Mouse (Mus musculus) urinary bladder, postnatal 10 days (tissue): ENCODE measurements around the gene Asic4.

Experiments used
- DNase-seq: peaks from one replicate; pipeline ENCODE4 v3.0.0; 2022; ENCODE audit warnings: low spot score

Asic4 gene

DNA sequence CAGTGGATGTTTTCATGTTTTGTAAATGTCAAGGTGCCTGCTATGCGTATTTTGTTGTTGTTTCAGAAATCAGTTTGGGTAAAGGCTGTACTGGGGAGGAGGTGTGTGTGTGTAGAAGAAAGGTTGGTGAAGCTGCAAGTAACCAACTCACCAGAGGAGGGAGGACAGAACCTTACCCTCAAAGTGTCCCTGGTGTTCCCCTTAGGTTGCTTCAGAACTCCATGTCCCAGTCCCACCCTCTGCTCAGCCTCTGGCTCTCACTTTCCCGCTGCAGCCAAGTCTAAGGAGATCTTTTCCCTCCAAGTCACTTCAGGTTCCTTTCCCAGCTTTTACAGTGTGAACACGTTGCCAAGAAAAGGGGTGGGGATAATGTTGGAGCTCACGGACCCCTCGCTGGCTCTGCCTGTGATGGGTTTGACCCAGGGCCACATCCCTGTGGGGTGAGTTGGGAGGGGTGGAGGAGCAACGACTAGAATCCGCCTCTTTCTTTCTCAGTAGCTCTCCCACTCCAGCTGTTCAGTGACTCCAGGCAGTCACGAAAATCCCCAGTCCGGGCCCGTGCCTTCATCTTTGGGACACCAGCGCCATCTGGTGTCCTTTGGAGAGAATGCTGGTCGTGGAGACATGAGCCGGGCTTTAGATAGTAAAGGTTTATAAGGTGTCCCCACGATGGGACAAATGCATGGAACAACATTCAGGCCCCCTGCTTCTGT is 17.1 kb downstream of the Asic4 start:
- DNase-seq = no peak

DNA sequence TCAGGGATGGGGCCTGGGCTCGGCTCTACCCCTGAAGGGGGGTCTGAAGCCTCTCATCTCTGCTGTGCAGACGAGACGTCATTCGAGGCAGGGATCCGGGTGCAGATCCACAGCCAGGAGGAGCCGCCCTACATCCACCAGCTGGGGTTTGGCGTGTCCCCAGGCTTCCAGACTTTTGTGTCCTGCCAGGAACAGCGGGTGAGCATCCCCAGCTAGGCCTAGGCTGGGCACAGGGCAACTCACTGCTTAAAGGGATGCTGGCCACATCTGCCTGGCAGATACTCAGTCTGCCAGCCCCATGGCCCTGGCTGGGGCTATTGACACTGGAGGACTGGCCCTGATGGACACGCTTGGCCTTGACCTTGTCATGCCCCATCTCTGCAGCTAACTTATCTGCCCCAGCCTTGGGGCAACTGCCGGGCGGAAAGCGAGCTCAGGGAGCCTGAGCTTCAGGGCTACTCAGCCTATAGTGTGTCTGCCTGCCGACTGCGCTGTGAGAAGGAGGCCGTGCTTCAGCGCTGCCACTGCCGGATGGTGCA is 19.1 kb downstream of the Asic4 start:
- DNase-seq = no peak

DNA sequence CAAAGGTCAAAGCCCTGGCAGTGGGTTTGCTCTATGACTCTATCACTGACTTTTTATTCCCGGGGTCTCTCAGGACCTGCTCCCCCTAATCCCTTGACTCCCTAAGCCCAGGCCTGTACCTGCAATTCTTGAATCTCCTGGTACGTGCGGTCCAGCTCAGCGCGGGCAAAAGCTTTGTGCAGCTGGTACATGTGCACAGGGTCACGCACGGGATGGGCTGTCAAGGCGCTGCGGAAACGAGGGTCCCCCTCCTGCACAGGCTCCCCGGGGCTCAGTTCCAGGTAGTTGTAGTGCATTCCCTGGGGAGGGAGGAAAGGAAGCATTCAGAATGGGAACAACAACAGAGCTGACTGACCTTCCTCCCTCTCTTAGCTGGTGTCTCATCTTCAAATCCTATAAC is 26.2 kb downstream of the Asic4 start:
- no peak for DNase-seq

DNA sequence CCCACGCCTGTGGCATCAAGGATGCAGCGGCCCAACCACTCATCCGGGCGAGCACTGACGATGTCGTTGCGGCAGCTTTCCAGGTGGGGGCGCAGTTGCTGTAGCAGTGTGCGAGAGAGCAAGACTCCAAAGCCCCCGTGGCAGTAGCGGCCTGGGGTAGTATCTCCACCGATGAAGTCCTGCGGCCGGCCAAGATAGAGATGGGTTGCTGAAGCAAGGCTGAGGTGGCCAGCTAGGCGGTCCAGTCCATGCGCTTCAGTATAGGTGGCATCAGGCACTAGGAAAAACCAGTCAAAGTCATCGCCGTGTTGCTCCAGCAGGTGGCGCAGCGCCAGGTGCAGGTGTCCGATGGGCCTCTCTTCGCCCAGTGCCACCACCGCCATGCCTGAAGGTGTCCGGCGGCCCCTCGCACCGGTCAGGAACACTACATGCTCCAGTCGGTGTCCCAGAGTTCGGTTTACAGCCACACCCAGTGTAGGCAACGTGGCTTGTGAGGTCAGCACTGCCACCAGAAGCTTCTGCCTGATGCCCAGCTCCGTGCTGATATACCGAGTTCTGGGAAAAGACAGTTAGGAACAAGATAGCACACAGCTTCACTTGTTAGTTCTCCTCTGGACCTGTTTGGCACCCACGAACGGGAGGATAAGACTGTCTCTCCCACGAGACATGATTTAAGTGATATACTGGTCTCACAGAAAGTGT is 27.2 kb downstream of the Asic4 start:
- DNase-seq = peak; percentile 73

DNA sequence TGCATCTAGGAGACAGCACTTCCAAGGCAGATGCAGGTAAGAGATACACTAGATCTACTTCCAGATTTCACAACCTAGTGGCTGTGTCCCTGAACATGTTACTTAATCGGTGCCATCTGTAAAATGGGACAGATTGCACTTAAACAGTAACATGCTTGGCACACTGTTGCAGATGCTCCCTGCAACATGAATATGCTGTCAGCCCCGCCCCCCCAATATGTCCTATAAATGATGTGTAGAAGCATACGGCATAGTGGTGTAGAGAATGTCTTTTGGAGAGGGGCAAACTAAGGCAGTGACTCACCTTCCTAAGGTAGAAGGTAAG is 27.7 kb downstream of the Asic4 start:
- no peak for DNase-seq

DNA sequence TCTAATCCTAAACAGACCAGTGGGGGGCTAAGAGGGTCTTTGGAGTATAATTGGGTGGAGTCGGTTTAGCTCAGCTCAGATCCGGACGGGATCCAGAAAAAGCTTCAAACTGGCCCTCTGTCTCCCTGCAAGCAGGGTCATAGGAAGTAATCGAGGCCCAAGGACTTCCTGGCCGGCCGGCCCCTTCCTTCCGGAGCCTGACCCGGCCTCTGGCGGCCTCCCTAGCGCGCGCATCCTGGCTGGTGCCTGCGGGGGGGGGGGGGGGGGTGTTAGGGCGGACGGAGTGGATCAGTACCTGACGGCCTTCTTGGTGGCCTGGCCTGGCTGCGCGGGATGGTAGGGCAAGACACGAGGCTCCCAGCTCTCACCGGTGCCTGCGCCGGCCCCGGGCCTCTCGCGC is 28.3 kb downstream of the Asic4 start:
- DNase-seq = no peak

DNA sequence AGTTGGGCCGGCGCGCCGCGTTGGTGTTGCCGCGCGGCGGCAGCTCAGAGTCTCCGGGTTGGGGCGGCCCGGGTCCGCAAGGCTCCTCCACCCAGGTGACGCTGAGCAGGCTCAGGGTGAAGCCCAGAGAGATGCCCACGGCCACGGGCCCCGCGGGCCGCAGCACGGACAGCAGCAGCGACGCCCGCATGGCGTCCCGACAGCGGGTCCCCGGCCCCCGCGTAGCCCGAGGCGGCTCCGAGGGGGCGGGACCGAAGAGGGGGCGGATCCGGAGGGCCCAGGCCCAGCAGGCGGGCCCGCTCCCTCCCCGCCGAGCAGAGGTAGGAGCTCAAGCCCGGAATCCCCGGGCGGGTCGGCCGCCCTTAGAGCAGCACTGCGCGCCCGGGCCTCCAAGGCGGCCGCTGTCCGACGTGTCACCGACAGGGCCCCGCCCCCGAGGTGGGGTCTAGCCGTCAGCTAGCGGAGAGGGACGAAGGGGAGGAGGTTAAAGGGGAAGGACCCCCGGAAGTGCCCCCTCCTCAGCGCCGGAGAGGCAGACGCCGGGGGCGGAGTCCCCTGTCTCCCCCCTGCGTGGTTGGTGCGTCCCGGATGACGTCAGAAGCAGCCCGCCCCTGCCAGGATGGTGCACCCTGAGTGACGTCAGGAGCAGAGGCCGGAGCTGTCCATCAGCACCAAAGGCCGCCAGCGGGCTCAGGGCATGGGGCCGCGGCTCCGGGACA is 28.8 kb downstream of the Asic4 start, which contains the start of the genes Chpf and Tmem198:
Chpf (minus strand) TSS at position 392 of the 719 bp plus-strand sequence.
Tmem198 (plus strand) TSS at position 617 of the 719 bp plus-strand sequence.
- peak; percentile 92 for DNase-seq

DNA sequence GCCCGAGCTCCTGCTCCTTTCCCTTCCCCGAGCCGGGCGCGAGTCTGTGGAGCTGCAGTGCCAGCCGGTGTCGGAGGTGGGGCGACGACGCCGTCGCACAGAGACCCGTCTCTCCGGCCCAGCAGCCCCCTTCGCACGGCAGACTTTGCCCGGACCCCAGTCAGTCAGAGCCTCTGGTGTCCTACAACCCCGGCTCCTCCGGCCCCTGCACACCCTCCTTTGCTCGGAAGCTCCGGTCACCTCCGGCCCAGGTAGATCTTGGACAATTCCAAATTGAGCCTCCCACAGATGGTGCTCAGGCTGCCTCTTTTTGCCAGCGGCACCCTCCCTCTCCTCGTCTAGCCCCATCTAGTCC is 29.4 kb downstream of the Asic4 start:
- DNase-seq = no peak

DNA sequence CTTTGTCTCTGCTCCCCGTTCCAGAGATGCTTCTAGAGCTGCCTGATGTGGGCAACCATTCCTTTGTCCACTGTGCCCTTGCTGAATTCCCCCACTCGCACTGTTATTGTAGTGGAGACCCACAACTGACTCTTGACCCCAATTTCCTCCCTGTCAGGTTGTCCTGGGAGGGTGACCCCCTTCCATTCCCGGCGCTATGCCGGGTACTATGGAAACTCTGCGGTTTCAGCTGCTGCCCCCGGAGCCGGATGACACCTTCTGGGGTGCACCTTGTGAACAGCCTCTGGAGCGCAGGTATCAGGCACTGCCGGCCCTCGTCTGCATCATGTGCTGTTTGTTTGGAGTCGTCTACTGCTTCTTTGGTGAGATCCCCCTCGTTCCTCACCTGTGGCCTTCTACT is 29.8 kb downstream of the Asic4 start:
- no peak for DNase-seq

DNA sequence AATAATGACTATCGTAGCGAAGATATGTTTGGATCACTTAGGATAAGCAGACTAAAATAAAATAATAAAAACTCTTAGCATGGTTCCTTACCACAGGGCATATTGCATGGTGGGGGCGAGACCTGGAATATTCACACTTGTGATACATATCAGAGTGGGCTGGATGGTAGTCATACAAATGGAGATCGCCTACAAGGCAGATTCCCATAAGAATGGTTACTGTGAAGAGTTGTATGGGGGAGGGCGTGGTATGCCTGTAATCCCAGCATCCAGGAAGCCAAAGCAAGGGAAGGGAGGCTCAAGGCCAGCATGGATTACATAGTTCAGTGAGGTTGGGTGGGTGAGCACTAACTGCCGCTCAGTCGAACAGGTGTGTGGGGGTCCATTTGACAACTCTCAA is 30.5 kb downstream of the Asic4 start:
- DNase-seq = no peak

DNA sequence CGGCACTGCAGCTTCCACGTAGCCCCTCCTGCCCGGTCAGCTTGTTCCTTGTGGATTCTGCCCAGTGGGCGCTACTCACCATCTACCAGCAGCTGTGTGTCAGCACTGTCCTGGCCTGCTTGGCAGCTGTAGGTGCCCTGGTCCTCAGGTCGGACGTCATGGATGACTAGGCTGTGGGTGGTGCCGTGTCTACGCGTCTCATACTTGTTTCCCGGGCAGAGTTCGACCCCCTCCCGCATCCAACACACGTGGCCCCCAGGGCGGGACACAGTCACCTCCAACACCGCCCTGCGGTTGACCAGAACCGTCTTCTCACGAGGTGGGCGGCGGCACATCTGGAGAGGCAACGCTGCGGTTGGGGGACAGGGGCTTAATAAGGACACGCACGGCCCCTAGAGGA is 36.3 kb downstream of the Asic4 start:
- DNase-seq = no peak

DNA sequence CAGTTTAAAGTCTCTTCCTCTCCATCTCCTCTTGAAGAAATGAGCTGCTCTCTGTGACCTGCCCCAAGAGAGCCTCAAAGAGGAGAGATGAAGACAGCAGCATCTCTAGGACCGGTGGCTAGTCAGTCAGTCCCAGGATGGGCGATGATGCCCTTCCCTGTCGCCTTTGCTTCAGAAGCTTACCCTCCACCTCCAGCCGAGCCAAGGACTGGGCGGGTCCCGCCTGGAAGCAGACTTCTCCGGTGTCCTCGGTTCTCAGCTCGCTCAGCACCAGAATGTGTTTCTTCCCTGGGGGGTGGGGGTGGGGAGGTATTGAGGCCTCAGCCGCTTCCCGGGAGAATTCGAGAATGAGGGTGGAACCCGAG is 36.8 kb downstream of the Asic4 start:
- no peak for DNase-seq

DNA sequence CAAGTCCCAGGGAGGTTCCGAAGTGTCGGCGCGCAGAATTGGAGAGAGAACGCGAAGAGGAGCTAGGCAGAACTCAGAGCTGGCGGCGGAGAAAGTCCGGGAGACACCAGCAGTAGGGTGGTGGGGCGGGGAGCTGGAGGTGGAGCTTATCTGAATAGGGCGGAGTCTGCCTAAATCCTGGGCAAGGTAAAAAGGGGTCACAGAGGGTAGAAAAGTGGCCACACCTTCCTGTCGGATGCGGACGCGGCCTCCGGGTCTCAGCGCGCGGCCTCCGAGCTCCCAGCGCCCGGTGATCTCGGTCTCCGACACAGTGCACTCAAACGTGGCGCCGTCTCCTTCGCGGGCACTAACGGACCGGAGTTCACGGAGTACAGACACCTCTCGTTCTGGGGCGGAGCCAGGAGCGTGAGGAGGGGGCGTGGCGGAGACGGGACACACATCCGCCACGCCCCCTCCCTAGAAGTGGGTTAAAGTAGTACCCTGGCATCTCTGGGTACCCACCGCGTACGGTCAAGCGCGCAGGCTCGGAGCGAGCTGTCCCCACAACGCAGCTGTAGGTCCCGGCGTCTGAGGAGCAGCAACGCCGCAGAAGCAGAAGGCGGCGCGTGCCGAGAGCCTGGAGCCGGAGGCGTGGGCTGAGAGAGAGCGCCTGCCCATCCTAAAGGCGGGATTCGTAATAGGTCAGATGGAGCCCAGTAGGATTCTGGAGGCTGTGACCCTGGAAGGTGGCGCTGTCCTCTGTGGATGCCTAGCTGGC is 37.3 kb downstream of the Asic4 start:
- DNase-seq = no peak

DNA sequence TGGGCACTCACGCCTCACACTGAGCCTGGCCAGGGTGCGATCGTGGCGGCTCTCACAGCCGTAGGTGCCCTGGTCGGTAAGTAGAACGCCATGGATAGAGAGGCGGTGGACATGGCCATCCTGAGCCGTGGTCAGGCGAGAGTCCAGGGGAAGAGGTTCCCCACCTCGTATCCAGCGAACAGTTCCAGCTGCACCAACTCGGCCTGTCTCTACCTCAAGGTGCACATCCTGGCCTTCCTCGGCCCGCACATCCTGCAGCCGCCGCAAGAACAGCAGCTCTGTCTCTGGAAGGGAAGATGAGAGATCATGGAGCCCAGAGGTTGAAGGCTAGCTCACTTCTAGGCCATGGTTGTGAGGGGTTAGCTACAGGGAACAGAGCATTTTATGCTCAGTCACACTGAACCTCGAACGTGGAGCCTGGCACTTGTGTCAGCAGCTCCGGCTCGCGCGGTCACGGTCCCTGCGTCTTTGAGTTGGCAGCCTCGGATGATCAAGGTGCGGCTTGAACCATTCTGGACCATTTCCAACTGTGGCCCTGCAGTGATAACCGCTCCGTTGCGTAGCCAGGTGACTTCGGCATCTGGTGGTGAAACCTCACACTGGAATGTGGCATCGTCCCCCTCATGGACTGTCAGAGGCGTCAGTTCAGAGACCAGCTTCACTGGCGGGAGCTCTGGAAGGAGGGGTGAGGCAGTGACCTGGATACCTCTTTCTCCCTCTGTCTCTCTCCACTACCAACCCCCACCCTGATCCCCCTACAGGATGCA is 40.7 kb downstream of the Asic4 start:
- DNase-seq = no peak

DNA sequence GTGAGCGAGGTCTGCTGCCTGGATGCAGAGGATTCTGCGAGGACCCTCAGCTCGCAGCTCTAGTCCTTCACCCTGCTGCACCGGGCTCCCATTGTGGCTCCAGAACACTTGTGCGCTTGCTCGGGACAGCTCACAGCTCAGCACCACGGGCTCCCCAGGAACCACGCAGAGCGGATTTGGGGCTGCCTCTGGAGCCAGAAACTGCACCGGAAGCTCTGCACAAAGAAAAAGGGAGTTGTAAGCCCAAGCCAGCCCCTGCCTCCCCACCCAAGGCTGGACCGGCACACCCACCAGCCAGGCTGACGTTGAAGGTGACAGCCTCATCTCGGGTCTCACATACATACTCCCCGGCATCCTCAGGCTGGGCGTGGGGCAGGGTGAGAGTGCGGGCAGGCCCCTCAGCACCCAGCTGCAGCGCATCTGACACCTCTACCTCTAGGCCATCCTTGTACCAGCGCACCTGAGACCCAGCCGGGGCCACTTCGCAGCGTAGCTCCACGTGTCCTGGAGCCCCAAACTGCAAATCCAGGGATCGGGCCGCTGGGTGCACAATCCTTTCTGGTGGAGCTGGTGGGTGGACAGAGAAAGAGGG is 42.4 kb downstream of the Asic4 start:
- DNase-seq = no peak

DNA sequence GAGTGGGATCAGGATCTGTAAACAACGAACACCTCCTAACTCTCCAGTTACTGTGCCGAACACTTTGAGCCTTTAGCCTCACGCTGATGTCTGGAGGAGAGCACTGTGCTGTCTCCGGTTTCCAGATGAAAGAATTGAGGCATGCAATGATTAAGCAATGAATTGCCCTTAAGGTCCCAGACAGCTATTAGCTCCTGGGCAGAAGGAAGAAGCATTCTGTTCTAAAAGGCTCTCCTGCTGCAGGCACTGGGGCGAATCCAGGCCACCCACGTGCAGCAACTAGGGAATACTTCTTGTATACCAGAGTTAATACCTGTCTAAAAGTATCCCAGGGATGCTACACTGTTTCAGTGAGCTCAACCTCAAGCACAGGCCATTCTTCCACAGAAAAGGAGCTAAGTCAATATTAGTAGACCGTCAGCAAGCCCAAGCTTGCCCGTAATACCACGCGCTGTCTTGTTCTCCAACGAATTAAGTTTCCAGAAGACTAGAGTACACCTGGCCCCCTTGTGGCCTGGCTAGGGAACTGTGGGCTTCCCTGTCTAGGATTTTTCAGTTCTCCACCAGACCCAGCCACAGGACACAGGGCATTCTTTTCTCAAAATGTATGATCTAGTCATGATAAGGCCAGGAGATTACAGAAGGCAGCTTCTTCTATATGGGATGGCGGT is 44.8 kb downstream of the Asic4 start:
- DNase-seq = no peak

DNA sequence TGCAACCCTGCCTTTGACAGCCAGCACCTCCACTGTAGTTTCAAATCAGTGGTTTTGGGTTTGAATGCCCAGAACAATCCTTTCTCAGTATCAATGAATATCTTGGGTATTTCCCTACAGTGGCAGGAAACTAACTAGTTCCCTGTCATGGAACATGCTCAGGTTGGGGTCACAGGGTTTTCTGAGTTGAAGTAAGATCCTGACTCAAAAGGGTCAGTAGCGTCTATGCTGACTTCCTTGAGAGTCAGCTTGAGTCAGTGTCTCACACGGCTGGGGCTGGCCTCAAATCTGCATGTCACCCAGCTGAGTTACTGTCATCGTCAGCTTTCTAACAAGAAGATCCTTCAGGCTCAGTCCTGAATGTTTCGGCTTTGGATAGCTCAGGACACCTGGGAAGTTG is 48.7 kb downstream of the Asic4 start:
- no peak for DNase-seq

DNA sequence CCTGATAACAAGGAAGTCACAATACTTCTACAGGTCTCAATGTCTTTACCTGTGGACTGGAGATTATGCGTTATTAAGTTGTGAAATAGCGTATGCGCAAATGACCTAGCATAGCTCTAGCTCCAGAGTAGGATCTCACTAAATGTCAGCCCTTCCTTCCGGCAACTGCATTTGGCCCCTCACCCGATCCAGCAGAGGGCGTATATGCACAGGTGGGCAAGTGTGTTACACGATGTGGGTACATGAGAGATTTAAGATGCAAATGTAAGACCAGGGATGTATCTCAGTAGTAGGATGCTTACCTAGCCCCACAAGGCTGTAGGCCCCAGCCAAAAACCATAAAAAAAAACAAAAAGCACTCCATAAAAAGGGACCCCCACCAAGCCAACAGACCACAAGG is 49.2 kb downstream of the Asic4 start:
- no peak for DNase-seq

DNA sequence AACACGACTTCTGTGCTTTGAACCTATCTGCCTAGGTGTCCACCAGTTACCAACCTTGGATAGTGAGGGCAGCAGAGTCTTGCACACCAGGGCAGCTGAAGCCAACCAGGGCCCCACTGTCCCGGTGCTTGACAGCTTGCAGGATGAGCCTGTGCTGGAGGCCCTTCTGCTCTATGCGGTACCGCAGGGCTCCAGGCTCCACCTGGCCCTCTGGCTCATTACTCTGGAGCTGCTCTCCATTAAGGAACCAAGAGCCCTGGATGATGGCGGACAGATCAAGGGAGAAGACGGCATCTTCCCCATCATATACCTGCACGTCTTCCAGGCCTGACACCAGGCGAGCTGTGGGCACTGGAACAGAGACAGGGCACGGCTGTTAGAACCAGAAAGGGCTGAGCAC is 51.7 kb downstream of the Asic4 start:
- no peak for DNase-seq

DNA sequence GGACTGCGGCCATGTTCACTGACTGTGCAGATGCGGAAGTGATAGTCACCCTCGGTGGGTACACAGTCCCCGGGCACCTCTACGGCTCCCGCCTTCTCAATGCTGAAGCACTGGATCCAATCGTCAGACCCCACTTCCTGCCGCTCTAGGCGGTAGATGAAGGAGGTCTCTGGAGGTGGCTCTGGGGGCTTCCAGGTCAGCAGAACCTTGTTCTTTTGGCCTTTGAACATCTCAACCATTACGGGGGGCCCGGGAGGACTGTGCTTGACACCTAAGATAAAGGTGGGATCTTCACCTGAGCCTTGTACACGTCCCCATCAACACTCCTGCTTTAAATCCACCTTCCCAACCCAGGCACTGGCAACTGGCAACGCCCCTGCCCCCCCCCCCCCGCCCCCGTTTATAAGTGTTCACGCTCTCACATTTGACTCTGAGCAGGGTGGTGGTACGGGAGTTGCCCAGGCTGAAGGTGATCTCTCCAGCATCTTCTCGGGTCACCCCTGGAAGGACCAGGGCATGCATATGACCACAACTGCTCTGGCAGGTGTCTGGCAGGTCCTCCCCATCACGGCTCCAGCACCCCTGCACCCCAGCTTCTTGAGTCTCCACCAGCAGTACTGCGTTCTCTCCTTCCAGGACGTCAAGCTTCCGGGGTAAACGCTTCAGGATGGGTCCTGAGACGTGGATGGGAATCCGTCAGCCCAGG is 52.9 kb downstream of the Asic4 start:
- no peak for DNase-seq
